Mouse (Mus musculus) erythroid progenitor cell, adult 5-6 weeks (primary cell): ENCODE data around the gene Ndufaf1. TPM values are rescaled to one million over a fixed set of nuclear protein-coding genes. Genes with fewer than 3 reads are reported as not detected.
A peak's percentile ranks its signal among the peaks of the same experiment; 100 is the strongest.
"Not testable (repeated sequence)": the region's sequence is repeated elsewhere in the genome, so short reads cannot be mapped to it uniquely, and the experiment has no call there.

Source experiments
- ATAC-seq: replicated peaks from 2 replicates; pipeline ENCODE4 v1.8.0; 2016; ENCODE audit warnings: moderate number of reproducible peaks, mild to moderate bottlenecking, moderate TSS enrichment, inconsistent platforms; ENCODE audit not compliant: poor library complexity, low FRiP score, severe bottlenecking
- total RNA-seq, 2 experiments: library from RNA; stranded (forward) in 1 of 2; stranded (reverse) in 1 of 2; fragments of 150-400 nt in 1 of 2; fragments of 186-747, 209-891 nt in 1 of 2; gene quantifications; 2 replicates each; pipeline versions ENCODE4 v1.2.3 to v1.2.4; 2015 to 2017; ENCODE audit warnings: low replicate concordance in 2 of 2

The Ndufaf1 gene
- 8.4 and 9.0 TPM in 2 replicates for total RNA-seq (2015; ENCODE audit: low replicate concordance)
- 5.4 and 6.2 TPM in 2 replicates for total RNA-seq (2017; ENCODE audit: low replicate concordance)

- peak; percentile 96 for ATAC-seq
Observed at GRCm38 (mm10) chr2:119662220-119663182, at the start of gene Ndufaf1. Ndufaf1 (minus strand) TSS chr2:119662827.

GRCm38 (mm10) chr2:119710011-119710410 is 47.4 kb upstream of the Ndufaf1 start:
- no peak for ATAC-seq

- no peak for ATAC-seq
Observed at GRCm38 (mm10) chr2:119707676-119708075, 45.0 kb upstream of the Ndufaf1 start.

- no peak for ATAC-seq
Observed at GRCm38 (mm10) chr2:119703171-119703570, 40.5 kb upstream of the Ndufaf1 start.

- ATAC-seq, result no peak
Observed at GRCm38 (mm10) chr2:119699962-119700361, 37.3 kb upstream of the Ndufaf1 start.

GRCm38 (mm10) chr2:119698472-119698871 is 35.8 kb upstream of the Ndufaf1 start:
- ATAC-seq, result no peak

- no peak for ATAC-seq
Observed at GRCm38 (mm10) chr2:119696111-119696510, 33.5 kb upstream of the Ndufaf1 start.

- ATAC-seq, result no peak
Observed at GRCm38 (mm10) chr2:119694826-119695225, 32.2 kb upstream of the Ndufaf1 start.

GRCm38 (mm10) chr2:119692003-119692701 is 29.5 kb upstream of the Ndufaf1 start:
- ATAC-seq, result no peak

- ATAC-seq, result no peak
Observed at GRCm38 (mm10) chr2:119683706-119684105, 21.1 kb upstream of the Ndufaf1 start.

- ATAC-seq, result 0 out of 2 replicates have a peak, but pooled peaks have one; percentile 4
Observed at GRCm38 (mm10) chr2:119675831-119676230, 13.2 kb upstream of the Ndufaf1 start.

- ATAC-seq, result peak; percentile 58
Observed at GRCm38 (mm10) chr2:119675215-119675784, 12.7 kb upstream of the Ndufaf1 start.

- peak; percentile 94 for ATAC-seq
Observed at GRCm38 (mm10) chr2:119674525-119675214, 12.0 kb upstream of the Ndufaf1 start, which contains the start of gene Rtf1. Rtf1 (plus strand) TSS chr2:119675068.

GRCm38 (mm10) chr2:119669010-119669409 is 6.4 kb upstream of the Ndufaf1 start:
- peak; percentile 67 for ATAC-seq

GRCm38 (mm10) chr2:119665744-119666143 is 3.1 kb upstream of the Ndufaf1 start:
- ATAC-seq, result not testable (repeated sequence)

GRCm38 (mm10) chr2:119644254-119644653 is 18.4 kb downstream of the Ndufaf1 start:
- no peak for ATAC-seq

GRCm38 (mm10) chr2:119641214-119641912 is 21.3 kb downstream of the Ndufaf1 start:
- no peak for ATAC-seq

- ATAC-seq, result no peak
Observed at GRCm38 (mm10) chr2:119636781-119637180, 25.8 kb downstream of the Ndufaf1 start.

GRCm38 (mm10) chr2:119621302-119621701 is 41.3 kb downstream of the Ndufaf1 start:
- ATAC-seq, result no peak
